Mouse (Mus musculus): ENCODE results near the gene Zdhhc18. TPM values are rescaled to one million over a fixed set of nuclear protein-coding genes. Genes with fewer than 3 reads are reported as not detected.
"Not testable (repeated sequence)": the region's sequence is repeated elsewhere in the genome, so short reads cannot be mapped to it uniquely, and the experiment has no call there.

The Zdhhc18 gene
- total and polyA plus RNA-seq, 2 experiments from 2014 or later, result 1.7 to 11.4 TPM

GRCm38 (mm10) chr4:133651445-133651844, 1.5 kb upstream of the Zdhhc18 start:
- H3K4me3 ChIP-seq (ENCODE audit: low read depth, low read length), result no peak overlapping the region
- no peak for ATAC-seq (ENCODE audit: insufficient read depth, low read depth)
- H3K27me3 ChIP-seq (ENCODE audit: control insufficient read depth, insufficient read depth, low read length), result no peaks in the 10 kb centered on the region
- H3K9ac ChIP-seq (replicated peaks; ENCODE audit: low read depth, low read length), result no peak overlapping the region
- H3K36me3 ChIP-seq (replicated peaks; ENCODE audit: control insufficient read depth, insufficient read depth, low read length), result no peaks in the 10 kb centered on the region
- DNase-seq (ENCODE audit: low spot score), result no peak
- no peaks in the 10 kb centered on the region for H3K9me3 ChIP-seq (replicated peaks; ENCODE audit: control insufficient read depth, low read length)
- no peak overlapping the region for H3K27ac ChIP-seq (ENCODE audit: low read depth)
- H3K4me2 ChIP-seq (ENCODE audit: low read depth, low read length), result no peak overlapping the region
- 44% methylated on average over 10 of the region's 10 CpGs for WGBS
- TF ChIP-seq CTCF (IDR thresholded peaks at IDR 0.05; ENCODE audit: low read depth) (no peak), EP300 (IDR thresholded peaks at IDR 0.05; ENCODE audit: low read depth) (no peak)
- H3K4me1 ChIP-seq (ENCODE audit: control insufficient read depth, insufficient read depth), result no peaks in the 10 kb centered on the region

GRCm38 (mm10) chr4:133649464-133649863, 490 bp downstream of the Zdhhc18 start:
- not testable (repeated sequence) for H3K4me1 ChIP-seq (ENCODE audit: control insufficient read depth, insufficient read depth); H3K36me3 ChIP-seq (replicated peaks; ENCODE audit: control insufficient read depth, insufficient read depth, low read length)
- 72% methylated on average over 5 of the region's 5 CpGs for WGBS

GRCm38 (mm10) chr4:133645680-133646079, 4.3 kb downstream of the Zdhhc18 start:
- Histone ChIP-seq H3K36me3 (replicated peaks; ENCODE audit: control insufficient read depth, insufficient read depth, low read length) (no peaks in the 10 kb centered on the region), H3K27me3 (ENCODE audit: control insufficient read depth, insufficient read depth, low read length) (no peaks in the 10 kb centered on the region), H3K9me3 (replicated peaks; ENCODE audit: control insufficient read depth, low read length) (peaks cover 14% of the 10 kb centered on the region), H3K4me3 (ENCODE audit: low read depth, low read length) (no peak overlapping the region), H3K27ac (ENCODE audit: low read depth) (no peak overlapping the region), H3K4me2 (ENCODE audit: low read depth, low read length) (no peak overlapping the region), H3K4me1 (ENCODE audit: control insufficient read depth, insufficient read depth) (no peaks in the 10 kb centered on the region), H3K9ac (replicated peaks; ENCODE audit: low read depth, low read length) (no peak overlapping the region)
- DNase-seq (ENCODE audit: low spot score), result no peak
- ATAC-seq (ENCODE audit: insufficient read depth, low read depth), result no peak
- TF ChIP-seq EP300 (IDR thresholded peaks at IDR 0.05; ENCODE audit: low read depth) (no peak), CTCF (IDR thresholded peaks at IDR 0.05; ENCODE audit: low read depth) (no peak)
- WGBS, result 35% methylated on average over 21 of the region's 21 CpGs

More at GRCm38 (mm10) chr4:133649464-133649863, 490 bp downstream of the Zdhhc18 start:
- 0 out of 2 replicates have a peak overlapping the region, but pooled peaks have one; percentile 43 for H3K9ac ChIP-seq (replicated peaks; ENCODE audit: low read depth, low read length)
- peak overlapping the region; percentile 71 for H3K27ac ChIP-seq (ENCODE audit: low read depth)
- not testable (repeated sequence) for H3K27me3 ChIP-seq (ENCODE audit: control insufficient read depth, insufficient read depth, low read length); ATAC-seq (ENCODE audit: insufficient read depth, low read depth); H3K9me3 ChIP-seq (replicated peaks; ENCODE audit: control insufficient read depth, low read length); DNase-seq (ENCODE audit: low spot score)
- peak overlapping the region; percentile 56 for H3K4me2 ChIP-seq (ENCODE audit: low read depth, low read length)
- H3K4me3 ChIP-seq (ENCODE audit: low read depth, low read length), result peak overlapping the region; percentile 37

- no peak for ATAC-seq (ENCODE audit: insufficient read depth, low read depth)
- DNase-seq (ENCODE audit: low spot score), result no peak
- H3K27me3 ChIP-seq (ENCODE audit: control insufficient read depth, insufficient read depth, low read length), result no peaks in the 10 kb centered on the region
- H3K4me3 ChIP-seq (ENCODE audit: low read depth, low read length), result no peak overlapping the region
- peak; percentile 16; the same call in 1 of the 2 replicates for TF ChIP-seq CTCF (IDR thresholded peaks at IDR 0.05; ENCODE audit: low read depth)
- TF ChIP-seq EP300 (IDR thresholded peaks at IDR 0.05; ENCODE audit: low read depth), result no peak
- no peaks in the 10 kb centered on the region for H3K4me1 ChIP-seq (ENCODE audit: control insufficient read depth, insufficient read depth)
- 87% methylated on average over 3 of the region's 3 CpGs for WGBS
- H3K9ac ChIP-seq (replicated peaks; ENCODE audit: low read depth, low read length), result no peak overlapping the region
- no peak overlapping the region for H3K4me2 ChIP-seq (ENCODE audit: low read depth, low read length)
- no peaks in the 10 kb centered on the region for H3K36me3 ChIP-seq (replicated peaks; ENCODE audit: control insufficient read depth, insufficient read depth, low read length)
- no peak overlapping the region for H3K27ac ChIP-seq (ENCODE audit: low read depth)
- H3K9me3 ChIP-seq (replicated peaks; ENCODE audit: control insufficient read depth, low read length), result peaks cover 14% of the 10 kb centered on the region
Observed at GRCm38 (mm10) chr4:133645195-133645594, 4.8 kb downstream of the Zdhhc18 start.

GRCm38 (mm10) chr4:133634043-133634410, 15.9 kb downstream of the Zdhhc18 start:
- H3K4me3 ChIP-seq (ENCODE audit: low read depth, low read length), result no peak overlapping the region
- ATAC-seq (ENCODE audit: insufficient read depth, low read depth) (no peak), DNase-seq (ENCODE audit: low spot score) (no peak)
- H3K27ac ChIP-seq (ENCODE audit: low read depth), result no peak overlapping the region
- no peaks in the 10 kb centered on the region for H3K27me3 ChIP-seq (ENCODE audit: control insufficient read depth, insufficient read depth, low read length)
- no peak for TF ChIP-seq EP300 (IDR thresholded peaks at IDR 0.05; ENCODE audit: low read depth)
- no peak for TF ChIP-seq CTCF (IDR thresholded peaks at IDR 0.05; ENCODE audit: low read depth)
- H3K9me3 ChIP-seq (replicated peaks; ENCODE audit: control insufficient read depth, low read length), result no peaks in the 10 kb centered on the region
- no peak overlapping the region for H3K9ac ChIP-seq (replicated peaks; ENCODE audit: low read depth, low read length)
- H3K4me1 ChIP-seq (ENCODE audit: control insufficient read depth, insufficient read depth), result no peaks in the 10 kb centered on the region
- 75% methylated on average over 5 of the region's 5 CpGs for WGBS
- no peak overlapping the region for H3K4me2 ChIP-seq (ENCODE audit: low read depth, low read length)
- no peaks in the 10 kb centered on the region for H3K36me3 ChIP-seq (replicated peaks; ENCODE audit: control insufficient read depth, insufficient read depth, low read length)

- 11% methylated on average over 28 of the region's 47 CpGs for WGBS
- peak overlapping the region; percentile 71 for H3K27ac ChIP-seq (ENCODE audit: low read depth)
Observed at GRCm38 (mm10) chr4:133633332-133634042, 16.5 kb downstream of the Zdhhc18 start.

More at GRCm38 (mm10) chr4:133633332-133634042, 16.5 kb downstream of the Zdhhc18 start:
- no peaks in the 10 kb centered on the region for H3K9me3 ChIP-seq (replicated peaks; ENCODE audit: control insufficient read depth, low read length)
- DNase-seq (ENCODE audit: low spot score), result peak; percentile 71
- H3K4me1 ChIP-seq (ENCODE audit: control insufficient read depth, insufficient read depth), result no peaks in the 10 kb centered on the region
- H3K27me3 ChIP-seq (ENCODE audit: control insufficient read depth, insufficient read depth, low read length), result no peaks in the 10 kb centered on the region
- peak; percentile 90 for ATAC-seq (ENCODE audit: insufficient read depth, low read depth)
- peak overlapping the region; percentile 74 for H3K4me3 ChIP-seq (ENCODE audit: low read depth, low read length)
- H3K4me2 ChIP-seq (ENCODE audit: low read depth, low read length), result peak overlapping the region; percentile 86
- H3K36me3 ChIP-seq (replicated peaks; ENCODE audit: control insufficient read depth, insufficient read depth, low read length), result no peaks in the 10 kb centered on the region
- H3K9ac ChIP-seq (replicated peaks; ENCODE audit: low read depth, low read length), result peak overlapping the region; percentile 91
- TF ChIP-seq CTCF (IDR thresholded peaks at IDR 0.05; ENCODE audit: low read depth) (peak; percentile 65), EP300 (IDR thresholded peaks at IDR 0.05; ENCODE audit: low read depth) (no peak)
